Mouse (Mus musculus): ENCODE measurements around the gene Ngef. TPM values are rescaled to one million over a fixed set of nuclear protein-coding genes. Genes with fewer than 3 reads are reported as not detected.

Gene Ngef
- polyA plus RNA-seq (2015; fragmentation: Illumina TruSeq; extraction: RNeasy Lipid Tissue Mini Kit (QIAGEN cat#74804); ENCODE audit: insufficient read depth, low replicate concordance) = 0.08 TPM

DNA sequence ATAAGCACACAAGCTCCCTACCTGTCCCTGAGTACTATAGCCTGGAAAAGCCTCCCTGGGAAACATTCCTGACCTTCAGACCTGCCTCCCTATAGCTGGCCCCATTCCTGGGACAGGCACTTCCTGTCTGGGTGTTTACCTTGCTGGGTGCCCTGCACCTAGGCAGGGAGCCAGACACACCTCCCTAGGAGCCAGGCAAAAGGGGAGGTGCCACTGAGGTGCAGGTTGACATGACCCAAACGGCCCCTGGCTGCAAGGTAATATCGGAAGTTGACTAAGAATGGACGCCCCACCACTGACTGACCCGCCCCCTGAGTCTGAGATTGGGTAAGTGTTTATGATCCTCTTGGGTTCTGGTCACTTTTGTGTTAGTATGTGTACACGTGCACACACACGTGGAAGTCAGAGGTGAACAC is at the start of gene Ngef:
TSS of gene Ngef (minus strand) at position 71 of the 416 bp plus-strand sequence.

DNA sequence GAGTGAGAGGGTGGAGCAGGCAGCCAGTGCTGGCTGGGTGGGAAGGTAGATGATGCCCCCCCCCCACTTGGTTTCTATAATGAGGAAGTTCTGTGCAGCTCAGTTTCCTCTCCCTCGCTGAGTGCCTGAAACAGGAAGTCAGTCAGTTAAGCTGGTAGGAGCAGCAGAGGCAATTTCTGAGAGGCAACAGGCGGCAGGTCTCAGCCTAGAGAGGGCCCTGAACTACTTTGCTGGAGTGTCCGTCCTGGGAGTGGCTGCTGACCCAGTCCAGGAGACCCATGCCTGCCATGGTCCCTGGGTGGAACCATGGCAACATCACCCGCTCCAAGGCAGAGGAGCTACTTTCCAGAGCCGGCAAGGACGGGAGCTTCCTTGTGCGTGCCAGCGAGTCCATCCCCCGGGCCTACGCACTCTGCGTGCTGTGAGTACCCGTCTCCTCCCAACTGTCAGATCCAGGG is 46.6 kb upstream of the Ngef start, which contains the start of gene Inpp5d:
TSS of gene Inpp5d (plus strand) at position 102 of the 458 bp plus-strand sequence.

DNA sequence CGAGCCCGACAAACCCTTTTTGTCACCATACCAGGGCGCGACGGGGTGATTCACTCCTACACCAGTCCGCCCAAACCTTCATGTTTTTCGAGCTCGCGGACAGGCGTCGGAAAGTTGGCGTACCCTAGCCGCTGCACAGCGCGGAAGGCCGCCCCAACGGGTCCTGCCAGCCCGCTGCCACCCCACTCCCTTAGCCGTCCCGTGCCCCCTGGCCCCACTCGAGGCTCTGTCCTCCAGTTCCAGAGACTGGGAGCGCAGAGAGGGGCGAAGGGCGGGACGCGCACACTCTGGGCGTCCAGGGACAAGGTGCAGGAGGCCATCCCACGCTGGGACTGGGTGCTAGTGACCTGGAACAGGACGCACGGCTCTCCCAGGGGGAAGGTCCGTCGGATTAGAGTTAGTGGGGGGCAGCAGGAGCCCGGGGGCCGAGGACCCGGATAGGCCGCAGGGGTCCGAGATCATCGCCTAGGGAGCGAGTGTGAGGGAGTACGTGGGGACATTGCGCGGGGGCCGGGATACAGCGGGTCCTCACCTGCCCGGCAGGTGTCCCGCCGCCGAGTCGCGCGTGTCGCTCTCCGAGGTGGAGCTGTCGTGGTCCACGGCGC is 64.0 kb downstream of the Ngef start, which contains the start of gene Neu2:
TSS of gene Neu2 (plus strand) at position 329 of the 605 bp plus-strand sequence.

DNA sequence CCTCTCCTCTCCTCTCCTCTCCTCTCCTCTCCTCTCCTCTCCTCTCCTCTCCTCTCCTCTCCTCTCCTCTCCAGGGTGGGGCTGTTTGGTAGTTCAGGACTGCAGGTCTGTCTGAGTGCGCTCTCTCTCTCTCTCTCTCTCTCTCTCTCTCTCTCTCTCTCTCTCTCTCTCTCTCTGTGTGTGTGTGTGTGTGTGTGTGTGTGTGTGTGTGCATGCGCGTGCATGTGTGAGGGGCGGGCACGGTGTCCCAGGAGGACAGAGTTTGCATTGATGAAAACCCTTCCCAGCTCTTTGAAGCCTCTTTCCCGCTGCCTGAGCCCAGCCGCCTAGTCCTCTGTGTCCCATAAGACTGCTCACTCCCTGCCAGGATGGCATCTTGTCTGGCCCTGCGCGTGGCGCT is 103.7 kb downstream of the Ngef start, which contains the start of gene Snorc:
TSS of gene Snorc (plus strand) at position 301 of the 400 bp plus-strand sequence.

Other genes with a start within 250 kb of the Ngef start
- 70.9 TPM for gene Gigyf2, start 246.9 kb downstream of the Ngef start, polyA plus RNA-seq (2015; fragmentation: Illumina TruSeq; extraction: RNeasy Lipid Tissue Mini Kit (QIAGEN cat#74804); ENCODE audit: insufficient read depth, low replicate concordance)
- gene Kcnj13, start 179.1 kb downstream of the Ngef start, polyA plus RNA-seq (2015; fragmentation: Illumina TruSeq; extraction: RNeasy Lipid Tissue Mini Kit (QIAGEN cat#74804); ENCODE audit: insufficient read depth, low replicate concordance) = not detected
- not detected for gene Snorc, start 103.6 kb downstream of the Ngef start, polyA plus RNA-seq (2015; fragmentation: Illumina TruSeq; extraction: RNeasy Lipid Tissue Mini Kit (QIAGEN cat#74804); ENCODE audit: insufficient read depth, low replicate concordance)
- not detected for gene Neu2, start 64.0 kb downstream of the Ngef start, polyA plus RNA-seq (2015; fragmentation: Illumina TruSeq; extraction: RNeasy Lipid Tissue Mini Kit (QIAGEN cat#74804); ENCODE audit: insufficient read depth, low replicate concordance)
- 125 TPM for gene Inpp5d, start 46.4 kb upstream of the Ngef start, polyA plus RNA-seq (2015; fragmentation: Illumina TruSeq; extraction: RNeasy Lipid Tissue Mini Kit (QIAGEN cat#74804); ENCODE audit: insufficient read depth, low replicate concordance)
- 50.5 TPM for gene Atg16l1, start 182.0 kb upstream of the Ngef start, polyA plus RNA-seq (2015; fragmentation: Illumina TruSeq; extraction: RNeasy Lipid Tissue Mini Kit (QIAGEN cat#74804); ENCODE audit: insufficient read depth, low replicate concordance)
- 1.8 TPM for gene Sag, start 229.8 kb upstream of the Ngef start, polyA plus RNA-seq (2015; fragmentation: Illumina TruSeq; extraction: RNeasy Lipid Tissue Mini Kit (QIAGEN cat#74804); ENCODE audit: insufficient read depth, low replicate concordance)